Mouse (Mus musculus) MEL (cell line): ENCODE results near the gene Tnfrsf21. TPM values are rescaled to one million over a fixed set of nuclear protein-coding genes. Genes with fewer than 3 reads are reported as not detected.

ENCODE experiments used
- DNase-seq: peaks from one replicate; pipeline ENCODE4 v3.0.0; 2011; ENCODE audit warnings: low read depth, low spot score
- H3K27ac ChIP-seq: 2 replicates; pipeline ENCODE4 v1.5.1; 2012; ENCODE audit warnings: low read depth, mild to moderate bottlenecking, control low read depth, low read length, moderate library complexity; ENCODE audit not compliant: control insufficient read depth
- H3K27me3 ChIP-seq, 2 experiments: fragments of 150-350 bp in 1 of 2; sonication (generic) in 1 of 2; 2 replicates each; pipeline ENCODE4 v1.6.1; 2012; ENCODE audit warnings: low read length in 2 of 2, mild to moderate bottlenecking in 2 of 2, improper control_type of control experiment in 1 of 2, moderate library complexity in 1 of 2; ENCODE audit not compliant: insufficient read depth in 2 of 2, control insufficient read depth in 1 of 2
- H3K36me3 ChIP-seq, 2 experiments: 2 replicates each; pipeline ENCODE4 v1.6.1; 2012 to 2014; ENCODE audit warnings: low read length in 2 of 2, improper control_type of control experiment in 1 of 2, inconsistent platforms in 1 of 2, mild to moderate bottlenecking in 1 of 2; ENCODE audit not compliant: insufficient read depth in 2 of 2, control insufficient read depth in 1 of 2
- H3K4me1 ChIP-seq, 2 experiments: fragments of 150-350 bp in 1 of 2; sonication (generic) in 1 of 2; 2 replicates each; pipeline ENCODE4 v1.6.1; 2012; ENCODE audit warnings: low read length in 2 of 2, improper control_type of control experiment in 1 of 2, mild to moderate bottlenecking in 1 of 2; ENCODE audit not compliant: insufficient read depth in 2 of 2, control insufficient read depth in 1 of 2
- H3K4me3 ChIP-seq, 2 experiments: fragments of 150-350 bp in 1 of 2; sonication (generic) in 1 of 2; 2 replicates each; pipeline ENCODE4 v1.5.1; 2012; ENCODE audit warnings: low read depth in 2 of 2, low read length in 2 of 2, mild to moderate bottlenecking in 2 of 2, moderate library complexity in 2 of 2, control low read depth in 1 of 2, improper control_type of control experiment in 1 of 2; ENCODE audit not compliant: control insufficient read depth in 1 of 2, insufficient read depth in 1 of 2
- H3K79me2 ChIP-seq: 2 replicates; pipeline ENCODE4 v1.6.1; 2012; ENCODE audit warnings: mild to moderate bottlenecking, low read length, moderate library complexity; ENCODE audit not compliant: control insufficient read depth, poor library complexity, insufficient read depth
- H3K9ac ChIP-seq: 2 replicates; pipeline ENCODE4 v1.6.1; 2012; ENCODE audit warnings: low read depth, mild to moderate bottlenecking, control low read depth, low read length, moderate library complexity; ENCODE audit not compliant: control insufficient read depth, poor library complexity, severe bottlenecking
- H3K9me3 ChIP-seq: fragments of 150-350 bp; sonication (generic); replicated peaks from 2 replicates; pipeline ENCODE4 v1.6.1; 2012; ENCODE audit warnings: mild to moderate bottlenecking, low read length, improper control_type of control experiment, moderate library complexity; ENCODE audit not compliant: insufficient read depth
- BHLHE40 ChIP-seq: IDR thresholded peaks from 2 replicates; pipeline ENCODE4 v1.6.1; 2012; ENCODE audit warnings: low read depth, mild to moderate bottlenecking, inconsistent platforms, low read length, improper control_type of control experiment, borderline replicate concordance
- CHD1 ChIP-seq: IDR thresholded peaks from 2 replicates; pipeline ENCODE4 v1.6.1; 2012; ENCODE audit warnings: low read depth, mild to moderate bottlenecking, inconsistent platforms, low read length, improper control_type of control experiment
- CHD2 ChIP-seq: IDR thresholded peaks from 2 replicates; pipeline ENCODE4 v1.6.1; 2011; ENCODE audit warnings: low read length, improper control_type of control experiment
- ELF1 ChIP-seq: IDR thresholded peaks from 2 replicates; pipeline ENCODE4 v1.6.1; 2014; ENCODE audit warnings: low read depth, mild to moderate bottlenecking, inconsistent platforms, low read length, improper control_type of control experiment, moderate library complexity
- GATA1 ChIP-seq: IDR thresholded peaks from 2 replicates; pipeline ENCODE4 v1.6.1; 2011; ENCODE audit warnings: low read depth, low read length, improper control_type of control experiment
- JUND ChIP-seq: IDR thresholded peaks from 2 replicates; pipeline ENCODE4 v1.6.1; 2011; ENCODE audit warnings: low read depth, mild to moderate bottlenecking, improper control_type of control experiment, low read length
- KAT2A ChIP-seq: conservative IDR thresholded peaks from 2 replicates; pipeline ENCODE4 v1.6.1; 2012; ENCODE audit warnings: low read depth, low read length, improper control_type of control experiment, inconsistent platforms
- MAFK ChIP-seq: IDR thresholded peaks from 2 replicates; pipeline ENCODE4 v1.6.1; 2011; ENCODE audit warnings: low read depth, mild to moderate bottlenecking, low read length, improper control_type of control experiment, borderline replicate concordance
- MAZ ChIP-seq: IDR thresholded peaks from 2 replicates; pipeline ENCODE4 v1.6.1; 2012; ENCODE audit warnings: low read depth, mild to moderate bottlenecking, inconsistent platforms, low read length, improper control_type of control experiment
- MEF2A ChIP-seq: IDR thresholded peaks from 2 replicates; pipeline ENCODE4 v1.6.1; 2014; ENCODE audit warnings: low read depth, mild to moderate bottlenecking, inconsistent platforms, low read length, improper control_type of control experiment; ENCODE audit not compliant: poor library complexity, insufficient replicate concordance, severe bottlenecking; ENCODE audit errors: extremely low read depth
- MXI1 ChIP-seq: IDR thresholded peaks from 2 replicates; pipeline ENCODE4 v1.6.1; 2011; ENCODE audit warnings: mild to moderate bottlenecking, low read depth, low read length, improper control_type of control experiment
- MYC ChIP-seq: IDR thresholded peaks from 2 replicates; pipeline ENCODE4 v1.6.1; 2011; ENCODE audit warnings: low read depth, mild to moderate bottlenecking, low read length, improper control_type of control experiment, moderate library complexity
- POLR2A ChIP-seq, 2 experiments: IDR thresholded peaks; 2 replicates each; pipeline ENCODE4 v1.6.1; 2011 to 2012; ENCODE audit warnings: low read length in 2 of 2, mild to moderate bottlenecking in 2 of 2, control low read depth in 1 of 2, improper control_type of control experiment in 1 of 2, low read depth in 1 of 2, moderate library complexity in 1 of 2; ENCODE audit not compliant: control insufficient read depth in 1 of 2, insufficient read depth in 1 of 2, poor library complexity in 1 of 2
- POLR2AphosphoS2 ChIP-seq: IDR thresholded peaks from 2 replicates; pipeline ENCODE4 v1.6.1; 2011; ENCODE audit warnings: low read length, improper control_type of control experiment
- SMC3 ChIP-seq: IDR thresholded peaks from 2 replicates; pipeline ENCODE4 v1.6.1; 2011; ENCODE audit warnings: low read depth, low read length, improper control_type of control experiment
- TAL1 ChIP-seq: IDR thresholded peaks from 2 replicates; pipeline ENCODE4 v1.6.1; 2012; ENCODE audit warnings: mild to moderate bottlenecking, inconsistent platforms, low read length, moderate library complexity, mixed read lengths
- TBP ChIP-seq: IDR thresholded peaks from 2 replicates; pipeline ENCODE4 v1.8.0; 2011; ENCODE audit warnings: low read depth, low read length, improper control_type of control experiment
- UBTF ChIP-seq: IDR thresholded peaks from 2 replicates; pipeline ENCODE4 v1.6.1; 2012; ENCODE audit warnings: low read depth, mild to moderate bottlenecking, inconsistent platforms, low read length, improper control_type of control experiment, moderate library complexity, borderline replicate concordance; ENCODE audit not compliant: insufficient read depth
- ZC3H11A ChIP-seq: IDR thresholded peaks from 2 replicates; pipeline ENCODE4 v1.6.1; 2012; ENCODE audit warnings: low read depth, mild to moderate bottlenecking, inconsistent platforms, low read length, improper control_type of control experiment
- ZMIZ1 ChIP-seq: IDR thresholded peaks from 2 replicates; pipeline ENCODE4 v1.6.1; 2012; ENCODE audit warnings: low read depth, mild to moderate bottlenecking, inconsistent platforms, low read length, improper control_type of control experiment, moderate library complexity
- polyA plus RNA-seq, 2 experiments: library from polyadenylated mRNA; stranded (reverse) in 1 of 2; unstranded in 1 of 2; fragments of >175 nt in 1 of 2; fragments of >200 nt in 1 of 2; gene quantifications; 2 replicates each; pipeline versions ENCODE4 v1.2.1 to v1.2.4; 2012; ENCODE audit warnings: low replicate concordance in 2 of 2, low read depth in 1 of 2; ENCODE audit not compliant: insufficient read length in 2 of 2, insufficient read depth in 1 of 2, missing spikeins in 1 of 2
- total RNA-seq: library from RNA; depleted of rRNA; stranded (reverse); fragments of 300-350 nt; gene quantifications from 2 replicates; pipeline ENCODE4 v1.2.3, GENCODE M21; 2012

Tnfrsf21 gene
- total and polyA plus RNA-seq, 3 experiments = not detected

- Histone ChIP-seq H3K9me3 (no peaks in the 10 kb centered on the region), H3K36me3 (no peaks in the 10 kb centered on the region), H3K27me3 (no peaks in the 10 kb centered on the region), H3K4me1 (no peaks in the 10 kb centered on the region), H3K27ac (no peak overlapping the region), H3K4me3 (no peak overlapping the region), H3K9ac (no peak overlapping the region), H3K79me2 (no peaks in the 10 kb centered on the region)
- no peak for TF ChIP-seq POLR2A (IDR thresholded peaks at IDR 0.05; ENCODE audit: control insufficient read depth in 1 of 2, insufficient read depth in 1 of 2, low read depth in 1 of 2, low read length in 2 of 2, poor library complexity in 1 of 2)
- TF ChIP-seq ELF1 = no peak
- TF ChIP-seq ZC3H11A = no peak
- TF ChIP-seq BHLHE40 = no peak
- TF ChIP-seq SMC3 = no peak
- no peak for TF ChIP-seq MAFK
- no peak for TF ChIP-seq KAT2A
- no peak for TF ChIP-seq CHD2
- no peak for TF ChIP-seq UBTF
- TF ChIP-seq JUND = no peak
- TF ChIP-seq CHD1 = no peak
- no peak for TF ChIP-seq GATA1
- no peak for TF ChIP-seq ZMIZ1
- no peak for TF ChIP-seq MEF2A
- TF ChIP-seq MXI1 = no peak
- no peak for TF ChIP-seq MAZ
- TF ChIP-seq TBP = no peak
- no peak for TF ChIP-seq POLR2AphosphoS2
- TF ChIP-seq TAL1 = no peak
- TF ChIP-seq MYC = no peak
- DNase-seq = no peak
Measured at GRCm38 (mm10) chr17:43040571-43040970, 24.2 kb downstream of the Tnfrsf21 start.

- Histone ChIP-seq H3K9ac (no peak overlapping the region), H3K27me3 (no peaks in the 10 kb centered on the region), H3K4me3 (no peak overlapping the region), H3K27ac (no peak overlapping the region), H3K4me1 (no peaks in the 10 kb centered on the region), H3K79me2 (no peaks in the 10 kb centered on the region), H3K36me3 (no peaks in the 10 kb centered on the region), H3K9me3 (no peaks in the 10 kb centered on the region)
- TF ChIP-seq ZMIZ1 (no peak), CHD2 (no peak)
- DNase-seq = no peak
Measured at GRCm38 (mm10) chr17:43050619-43051018, 34.3 kb downstream of the Tnfrsf21 start.
